Mouse (Mus musculus): Measurements from ENCODE around the gene Appl1. TPM values are rescaled to one million over a fixed set of nuclear protein-coding genes. Genes with fewer than 3 reads are reported as not detected.
A peak's percentile ranks its signal among the peaks of the same experiment; 100 is the strongest.

The Appl1 gene
- polyA plus RNA-seq, 1 experiment from 2014 or later: 56.1 TPM

GRCm38 (mm10) chr14:26994211-26994741, 23.2 kb upstream of the Appl1 start, which contains the start of gene Hesx1:
Gene Hesx1, plus strand, starts transcription at chr14:26994416.
- Histone ChIP-seq H3K4me3 (ENCODE audit: low read depth, low read length) (peak within 1 kb of the TSS; percentile 35), H3K9ac (ENCODE audit: low read depth, low read length) (peak within 1 kb of the TSS; percentile 31; the same call in 1 of the 2 replicates), H3K27ac (ENCODE audit: low read length) (no peak within 1 kb of the TSS), H3K27me3 (ENCODE audit: control insufficient read depth, insufficient read depth, low read depth, low read length) (no peaks in the 10 kb centered on the region), H3K36me3 (ENCODE audit: control insufficient read depth, insufficient read depth, low read length) (no peaks in the 10 kb centered on the region), H3K9me3 (replicated peaks; ENCODE audit: control insufficient read depth, low read length, poor library complexity, severe bottlenecking) (no peaks in the 10 kb centered on the region), H3K4me2 (ENCODE audit: low read length) (peak within 1 kb of the TSS; percentile 62), H3K4me1 (ENCODE audit: control insufficient read depth, insufficient read depth, low read length) (peaks cover 3% of the 10 kb centered on the region; the same call in 1 of the 2 replicates)
- WGBS: 13% methylated on average over 16 of the region's 16 CpGs
- ATAC-seq: no peak

- ATAC-seq: no peak
- H3K9ac ChIP-seq (ENCODE audit: low read depth, low read length): no peak overlapping the region
- H3K4me3 ChIP-seq (ENCODE audit: low read depth, low read length): no peak overlapping the region
- no peak overlapping the region for H3K4me2 ChIP-seq (ENCODE audit: low read length)
- no peaks in the 10 kb centered on the region for H3K36me3 ChIP-seq (ENCODE audit: control insufficient read depth, insufficient read depth, low read length)
- H3K4me1 ChIP-seq (ENCODE audit: control insufficient read depth, insufficient read depth, low read length): peaks cover 3% of the 10 kb centered on the region; the same call in 1 of the 2 replicates
- H3K27ac ChIP-seq (ENCODE audit: low read length): no peak overlapping the region
- 76% methylated on average over 3 of the region's 3 CpGs for WGBS
- no peaks in the 10 kb centered on the region for H3K9me3 ChIP-seq (replicated peaks; ENCODE audit: control insufficient read depth, low read length, poor library complexity, severe bottlenecking)
- H3K27me3 ChIP-seq (ENCODE audit: control insufficient read depth, insufficient read depth, low read depth, low read length): no peaks in the 10 kb centered on the region
These were observed 22.4 kb upstream of the Appl1 start for GRCm38 (mm10) chr14:26993427-26993826.

- Histone ChIP-seq H3K27ac (ENCODE audit: low read length) (no peak overlapping the region), H3K4me1 (ENCODE audit: control insufficient read depth, insufficient read depth, low read length) (peaks cover 3% of the 10 kb centered on the region; the same call in 1 of the 2 replicates), H3K4me2 (ENCODE audit: low read length) (no peak overlapping the region), H3K27me3 (ENCODE audit: control insufficient read depth, insufficient read depth, low read depth, low read length) (no peaks in the 10 kb centered on the region), H3K9ac (ENCODE audit: low read depth, low read length) (no peak overlapping the region), H3K36me3 (ENCODE audit: control insufficient read depth, insufficient read depth, low read length) (no peaks in the 10 kb centered on the region), H3K4me3 (ENCODE audit: low read depth, low read length) (no peak overlapping the region), H3K9me3 (replicated peaks; ENCODE audit: control insufficient read depth, low read length, poor library complexity, severe bottlenecking) (no peaks in the 10 kb centered on the region)
- WGBS: 68% methylated on average over 18 of the region's 18 CpGs
- no peak for ATAC-seq
These were observed 20.6 kb upstream of the Appl1 start for GRCm38 (mm10) chr14:26991622-26992021.

- 83% methylated on average over 2 of the region's 2 CpGs for WGBS
- Histone ChIP-seq H3K9me3 (replicated peaks; ENCODE audit: control insufficient read depth, low read length, poor library complexity, severe bottlenecking) (no peaks in the 10 kb centered on the region; the same call in 1 of the 2 replicates), H3K4me1 (ENCODE audit: control insufficient read depth, insufficient read depth, low read length) (no peaks in the 10 kb centered on the region), H3K27me3 (ENCODE audit: control insufficient read depth, insufficient read depth, low read depth, low read length) (no peaks in the 10 kb centered on the region), H3K9ac (ENCODE audit: low read depth, low read length) (no peak overlapping the region), H3K36me3 (ENCODE audit: control insufficient read depth, insufficient read depth, low read length) (no peaks in the 10 kb centered on the region), H3K4me2 (ENCODE audit: low read length) (no peak overlapping the region), H3K4me3 (ENCODE audit: low read depth, low read length) (no peak overlapping the region), H3K27ac (ENCODE audit: low read length) (no peak overlapping the region)
- ATAC-seq: no peak
These were observed 17.7 kb upstream of the Appl1 start for GRCm38 (mm10) chr14:26988694-26989093.

- WGBS: 84% methylated on average over 5 of the region's 5 CpGs
- no peaks in the 10 kb centered on the region for H3K36me3 ChIP-seq (ENCODE audit: control insufficient read depth, insufficient read depth, low read length)
- peaks cover under 1% of the 10 kb centered on the region; the same call in 1 of the 2 replicates for H3K4me1 ChIP-seq (ENCODE audit: control insufficient read depth, insufficient read depth, low read length)
- H3K27me3 ChIP-seq (ENCODE audit: control insufficient read depth, insufficient read depth, low read depth, low read length): no peaks in the 10 kb centered on the region
- H3K9ac ChIP-seq (ENCODE audit: low read depth, low read length): no peak overlapping the region
- H3K9me3 ChIP-seq (replicated peaks; ENCODE audit: control insufficient read depth, low read length, poor library complexity, severe bottlenecking): peaks cover 7% of the 10 kb centered on the region; the same call in 1 of the 2 replicates
- no peak overlapping the region for H3K27ac ChIP-seq (ENCODE audit: low read length)
- no peak overlapping the region for H3K4me2 ChIP-seq (ENCODE audit: low read length)
- no peak for ATAC-seq
- H3K4me3 ChIP-seq (ENCODE audit: low read depth, low read length): no peak overlapping the region
These were observed 11.1 kb upstream of the Appl1 start for GRCm38 (mm10) chr14:26982150-26982530.

GRCm38 (mm10) chr14:26981494-26982149, 10.6 kb upstream of the Appl1 start:
- no peaks in the 10 kb centered on the region for H3K36me3 ChIP-seq (ENCODE audit: control insufficient read depth, insufficient read depth, low read length)
- no peaks in the 10 kb centered on the region for H3K27me3 ChIP-seq (ENCODE audit: control insufficient read depth, insufficient read depth, low read depth, low read length)
- ATAC-seq: no peak
- no peak overlapping the region for H3K27ac ChIP-seq (ENCODE audit: low read length)
- H3K9me3 ChIP-seq (replicated peaks; ENCODE audit: control insufficient read depth, low read length, poor library complexity, severe bottlenecking): peaks cover 7% of the 10 kb centered on the region; the same call in 1 of the 2 replicates
- H3K9ac ChIP-seq (ENCODE audit: low read depth, low read length): no peak overlapping the region
- no peak overlapping the region for H3K4me3 ChIP-seq (ENCODE audit: low read depth, low read length)
- H3K4me1 ChIP-seq (ENCODE audit: control insufficient read depth, insufficient read depth, low read length): peaks cover 6% of the 10 kb centered on the region
- H3K4me2 ChIP-seq (ENCODE audit: low read length): no peak overlapping the region
- 67% methylated on average over 5 of the region's 5 CpGs for whole genome bisulfite sequencing

GRCm38 (mm10) chr14:26981021-26981420, 10.0 kb upstream of the Appl1 start:
- peaks cover 10% of the 10 kb centered on the region for H3K4me1 ChIP-seq (ENCODE audit: control insufficient read depth, insufficient read depth, low read length)
- H3K36me3 ChIP-seq (ENCODE audit: control insufficient read depth, insufficient read depth, low read length): no peaks in the 10 kb centered on the region
- H3K9me3 ChIP-seq (replicated peaks; ENCODE audit: control insufficient read depth, low read length, poor library complexity, severe bottlenecking): peaks cover 7% of the 10 kb centered on the region; the same call in 1 of the 2 replicates
- H3K9ac ChIP-seq (ENCODE audit: low read depth, low read length): no peak overlapping the region
- H3K4me2 ChIP-seq (ENCODE audit: low read length): no peak overlapping the region
- no peak overlapping the region for H3K27ac ChIP-seq (ENCODE audit: low read length)
- no peak for ATAC-seq
- H3K27me3 ChIP-seq (ENCODE audit: control insufficient read depth, insufficient read depth, low read depth, low read length): no peaks in the 10 kb centered on the region
- 98% methylated on average over 8 of the region's 8 CpGs for WGBS
- H3K4me3 ChIP-seq (ENCODE audit: low read depth, low read length): no peak overlapping the region

GRCm38 (mm10) chr14:26979808-26980207, 8.8 kb upstream of the Appl1 start:
- 80% methylated on average over 3 of the region's 3 CpGs for WGBS
- no peak for ATAC-seq

GRCm38 (mm10) chr14:26977500-26977899, 6.5 kb upstream of the Appl1 start:
- H3K9me3 ChIP-seq (replicated peaks; ENCODE audit: control insufficient read depth, low read length, poor library complexity, severe bottlenecking): peaks cover 7% of the 10 kb centered on the region; the same call in 1 of the 2 replicates
- no peaks in the 10 kb centered on the region for H3K36me3 ChIP-seq (ENCODE audit: control insufficient read depth, insufficient read depth, low read length)
- no peaks in the 10 kb centered on the region for H3K27me3 ChIP-seq (ENCODE audit: control insufficient read depth, insufficient read depth, low read depth, low read length)
- no peak overlapping the region for H3K27ac ChIP-seq (ENCODE audit: low read length)
- no peak for ATAC-seq
- no peak overlapping the region for H3K4me2 ChIP-seq (ENCODE audit: low read length)
- H3K4me1 ChIP-seq (ENCODE audit: control insufficient read depth, insufficient read depth, low read length): peaks cover 10% of the 10 kb centered on the region
- 39% methylated on average over 2 of the region's 2 CpGs for WGBS
- no peak overlapping the region for H3K4me3 ChIP-seq (ENCODE audit: low read depth, low read length)
- no peak overlapping the region for H3K9ac ChIP-seq (ENCODE audit: low read depth, low read length)

More at GRCm38 (mm10) chr14:26979808-26980207, 8.8 kb upstream of the Appl1 start:
- H3K9ac ChIP-seq (ENCODE audit: low read depth, low read length): no peak overlapping the region
- H3K27ac ChIP-seq (ENCODE audit: low read length): no peak overlapping the region
- H3K4me2 ChIP-seq (ENCODE audit: low read length): no peak overlapping the region
- no peaks in the 10 kb centered on the region for H3K27me3 ChIP-seq (ENCODE audit: control insufficient read depth, insufficient read depth, low read depth, low read length)
- H3K4me3 ChIP-seq (ENCODE audit: low read depth, low read length): no peak overlapping the region
- H3K36me3 ChIP-seq (ENCODE audit: control insufficient read depth, insufficient read depth, low read length): no peaks in the 10 kb centered on the region
- peaks cover 7% of the 10 kb centered on the region; the same call in 1 of the 2 replicates for H3K9me3 ChIP-seq (replicated peaks; ENCODE audit: control insufficient read depth, low read length, poor library complexity, severe bottlenecking)
- H3K4me1 ChIP-seq (ENCODE audit: control insufficient read depth, insufficient read depth, low read length): peaks cover 10% of the 10 kb centered on the region

Measured in midbrain, embryonic 16.5 days (tissue).